Comparison of ENCODE assay signal across 43 mouse cellular contexts in genomic region chr11:105948255-105948654, GRCm38 (mm10). TPM values are rescaled to one million over a fixed set of nuclear protein-coding genes. Genes with fewer than 3 reads are reported as not detected.
DNase-seq lines count a peak whose midpoint lies in the region; ATAC-seq and TF ChIP-seq lines count a peak whose summit lies in the region.
"Had no signal": no experiment of that assay in that cellular context is flagged by ENCODE, and none has a peak within 500 bp of the region (broad histone marks: within the 10 kb centered on the region; RNA-seq: fewer than 3 reads in every experiment).

No protein-coding gene starts in this region.

- H3K79me3 ChIP-seq in C2C12 (ENCODE audit: low read depth), result no peaks in the 10 kb centered on the region

- WGBS in intestine, postnatal 0 days, result 80% methylated on average over 2 of the region's 2 CpGs
- 82% methylated on average over 2 of the region's 2 CpGs for WGBS in intestine, embryonic 16.5 days
- 82% methylated on average over 2 of the region's 2 CpGs for WGBS in embryonic facial prominence, embryonic 10.5 days
- WGBS in lung, postnatal 0 days, result 44% methylated on average over 2 of the region's 2 CpGs

- TF ChIP-seq CTCF in intestine, postnatal 0 days (IDR thresholded peaks at IDR 0.05; ENCODE audit: low read depth), result no peak
- no peak for TF ChIP-seq CTCF in C2C12 (IDR thresholded peaks at IDR 0.05; ENCODE audit: control insufficient read depth, insufficient read depth, insufficient read length)
- TF ChIP-seq CTCF in lung, postnatal 0 days (IDR thresholded peaks at IDR 0.05), result no peak

- DNase-seq in embryonic facial prominence, embryonic 10.5 days (ENCODE audit: low spot score), result no peak
- DNase-seq in kidney, adult 11 months, result no peak
- no peak for DNase-seq in lung, postnatal 0 days (ENCODE audit: low spot score)
- DNase-seq in MN1 (ENCODE audit: low spot score), result no peak
- DNase-seq: adrenal gland, adult 2 months; B cell, adult 2 months; cerebellum, adult 8-10 months; cerebellum, postnatal 25 days; gastrocnemius, postnatal 36 days; heart, postnatal 4 days; kidney, adult 2 months; kidney, postnatal 36 days; left cerebral cortex, postnatal 4 days; liver; lung, adult 2 months; lung, postnatal 14 days; right cerebral cortex, postnatal 25 days; thymus, adult 18-20 months; thymus, postnatal 36 days had no signal

- peak overlapping the region; percentile 66 for H3K27ac ChIP-seq in intestine, postnatal 0 days (ENCODE audit: low read depth, low read length)
- H3K27ac ChIP-seq in intestine, embryonic 16.5 days (ENCODE audit: low read length), result no peak overlapping the region
- peak overlapping the region; percentile 19; the same call in 1 of the 2 replicates for H3K27ac ChIP-seq in embryonic facial prominence, embryonic 10.5 days (replicated peaks)
- no peak overlapping the region for H3K27ac ChIP-seq in lung, postnatal 0 days (ENCODE audit: low read length)
- H3K27ac ChIP-seq: embryonic facial prominence, embryonic 12.5 days; forebrain, embryonic 13.5 days; heart, adult 2 months; hindbrain, embryonic 14.5 days; layer of hippocampus, adult 2 months; left cerebral cortex, adult 2 months; liver, embryonic 14.5 days; neural tube, embryonic 13.5 days; stomach, postnatal 0 days had no signal

- no peaks in the 10 kb centered on the region for H3K9me3 ChIP-seq in intestine, postnatal 0 days (ENCODE audit: control insufficient read depth)
- H3K9me3 ChIP-seq in intestine, embryonic 16.5 days (ENCODE audit: control insufficient read depth, low read length), result no peaks in the 10 kb centered on the region
- no peaks in the 10 kb centered on the region for H3K9me3 ChIP-seq in embryonic facial prominence, embryonic 10.5 days
- no peaks in the 10 kb centered on the region for H3K9me3 ChIP-seq in lung, postnatal 0 days (ENCODE audit: low read length)
- H3K9me3 ChIP-seq: embryonic facial prominence, embryonic 12.5 days; forebrain, embryonic 13.5 days; G1E; heart, embryonic 12.5 days; neural tube, embryonic 13.5 days had no signal

- TF ChIP-seq EP300 in lung, postnatal 0 days (IDR thresholded peaks at IDR 0.05), result no peak

- no peak overlapping the region for H3K4me3 ChIP-seq in intestine, postnatal 0 days (ENCODE audit: low read depth, low read length)
- H3K4me3 ChIP-seq in intestine, embryonic 16.5 days (ENCODE audit: low read length), result no peak overlapping the region
- H3K4me3 ChIP-seq in C2C12 (ENCODE audit: insufficient read depth, poor library complexity, severe bottlenecking), result no peak overlapping the region
- no peak overlapping the region for H3K4me3 ChIP-seq in embryonic facial prominence, embryonic 10.5 days
- H3K4me3 ChIP-seq in lung, postnatal 0 days (ENCODE audit: low read depth, low read length), result no peak overlapping the region
- H3K4me3 ChIP-seq: embryonic facial prominence, embryonic 12.5 days; erythroblast, embryonic 14.5 days; forebrain, embryonic 13.5 days; heart, adult 2 months; heart, embryonic 12.5 days; layer of hippocampus, adult 2 months; left cerebral cortex, adult 2 months; neural tube, embryonic 13.5 days had no signal

- H3ac ChIP-seq in C2C12 (ENCODE audit: control insufficient read depth, insufficient read length, low read depth), result peak overlapping the region; percentile 36

- H3K36me3 ChIP-seq in intestine, postnatal 0 days (ENCODE audit: control insufficient read depth, insufficient read depth), result no peaks in the 10 kb centered on the region
- no peaks in the 10 kb centered on the region for H3K36me3 ChIP-seq in intestine, embryonic 16.5 days (ENCODE audit: control insufficient read depth, insufficient read depth, low read length)
- no peaks in the 10 kb centered on the region for H3K36me3 ChIP-seq in C2C12 (ENCODE audit: control insufficient read depth, insufficient read depth)
- no peaks in the 10 kb centered on the region for H3K36me3 ChIP-seq in embryonic facial prominence, embryonic 10.5 days (replicated peaks)
- H3K36me3 ChIP-seq in lung, postnatal 0 days (ENCODE audit: insufficient read depth, low read length), result no peaks in the 10 kb centered on the region
- H3K36me3 ChIP-seq: embryonic facial prominence, embryonic 12.5 days; G1E; heart, embryonic 12.5 days; neural tube, embryonic 13.5 days had no signal

- H3K4me1 ChIP-seq in intestine, postnatal 0 days (replicated peaks; ENCODE audit: control insufficient read depth, insufficient read depth, low read length), result peaks cover 11% of the 10 kb centered on the region
- peaks cover 15% of the 10 kb centered on the region for H3K4me1 ChIP-seq in intestine, embryonic 16.5 days (ENCODE audit: control insufficient read depth, insufficient read depth, low read length)
- H3K4me1 ChIP-seq in embryonic facial prominence, embryonic 10.5 days, result peaks cover 45% of the 10 kb centered on the region
- H3K4me1 ChIP-seq in lung, postnatal 0 days (ENCODE audit: insufficient read depth, low read depth, low read length), result peaks cover 22% of the 10 kb centered on the region; the same call in 1 of the 2 replicates

- H3K9ac ChIP-seq in intestine, postnatal 0 days (ENCODE audit: low read depth, low read length), result peak overlapping the region; percentile 31; the same call in 1 of the 2 replicates
- no peak overlapping the region for H3K9ac ChIP-seq in intestine, embryonic 16.5 days (ENCODE audit: low read depth, low read length)
- no peak overlapping the region for H3K9ac ChIP-seq in lung, postnatal 0 days (replicated peaks; ENCODE audit: low read depth)
- H3K9ac ChIP-seq: embryonic facial prominence, embryonic 12.5 days; forebrain, embryonic 13.5 days; heart, embryonic 12.5 days; hindbrain, embryonic 14.5 days; liver, embryonic 14.5 days; neural tube, embryonic 13.5 days had no signal

- ATAC-seq in intestine, postnatal 0 days, result no peak
- ATAC-seq in intestine, embryonic 16.5 days, result no peak
- peak; percentile 25 to 39; a peak in 3 of 4 replicates for ATAC-seq in hematopoietic stem cell, adult 5-6 weeks (replicated peaks in 1 of 2; ENCODE audit: insufficient read depth in 1 of 2, low FRiP score in 2 of 2, low TSS enrichment in 1 of 2, low read depth in 1 of 2, poor library complexity in 2 of 2, severe bottlenecking in 2 of 2)
- ATAC-seq in lung, postnatal 0 days, result no peak
- ATAC-seq: activated CD4-positive, CD25-positive, alpha-beta regulatory T cell, adult 4 months; forebrain, embryonic 13.5 days; midbrain, embryonic 16.5 days had no signal

- H3K79me2 ChIP-seq in C2C12 (ENCODE audit: control insufficient read depth, insufficient read depth), result no peaks in the 10 kb centered on the region

- H3K4me2 ChIP-seq in intestine, postnatal 0 days (replicated peaks; ENCODE audit: low read depth), result no peak overlapping the region
- H3K4me2 ChIP-seq in intestine, embryonic 16.5 days (ENCODE audit: low read depth, low read length), result no peak overlapping the region
- no peak overlapping the region for H3K4me2 ChIP-seq in lung, postnatal 0 days (replicated peaks; ENCODE audit: low read depth, low read length)
- H3K4me2 ChIP-seq: embryonic facial prominence, embryonic 12.5 days; forebrain, embryonic 13.5 days; heart, embryonic 12.5 days; hindbrain, embryonic 14.5 days; midbrain, embryonic 11.5 days; neural tube, embryonic 13.5 days had no signal

- no peaks in the 10 kb centered on the region for H3K27me3 ChIP-seq in intestine, postnatal 0 days (replicated peaks; ENCODE audit: control insufficient read depth, insufficient read depth, low read length)
- H3K27me3 ChIP-seq in intestine, embryonic 16.5 days (replicated peaks; ENCODE audit: control insufficient read depth, insufficient read depth, low read length), result peaks cover 4% of the 10 kb centered on the region; the same call in 1 of the 2 replicates
- H3K27me3 ChIP-seq in C2C12 (ENCODE audit: control insufficient read depth, insufficient read depth, insufficient read length), result no peaks in the 10 kb centered on the region
- H3K27me3 ChIP-seq in embryonic facial prominence, embryonic 10.5 days (replicated peaks; ENCODE audit: low read depth, poor library complexity, severe bottlenecking), result peaks cover 36% of the 10 kb centered on the region
- no peaks in the 10 kb centered on the region for H3K27me3 ChIP-seq in lung, postnatal 0 days (replicated peaks; ENCODE audit: insufficient read depth, low read length)

RNA-seq across cellular contexts. Expression of gene Cyb561, which starts 4.9 kb away (rescaled TPM):
- 48.3 and 50.3 TPM in 2 replicates for polyA plus RNA-seq in intestine, postnatal 0 days (2015; fragmentation: Nextera tagmentation; extraction: Ambion mirVana)
- 43.9 and 46.5 TPM in 2 replicates for polyA plus RNA-seq in intestine, embryonic 16.5 days (2015; fragmentation: Nextera tagmentation; extraction: Ambion mirVana)
- polyA plus RNA-seq in C2C12 (2012; fragmentation: generic; extraction: Trizol), result 2.7 TPM
- 13.2 and 14.0 TPM in 2 replicates for polyA plus RNA-seq in embryonic facial prominence, embryonic 10.5 days (2016; fragmentation: Nextera tagmentation; extraction: Ambion mirVana)
- 1.2 and 2.2 TPM in 2 replicates for total RNA-seq in hematopoietic stem cell, adult 5-6 weeks (2017)
- 70.5 and 72.2 TPM in 2 replicates for polyA plus RNA-seq in lung, postnatal 0 days (2015; fragmentation: Nextera tagmentation; extraction: Ambion mirVana)
- total RNA-seq: megakaryocyte, adult 5-6 weeks had no signal
- polyA plus RNA-seq: G1E had no signal

RNA-seq across cellular contexts. Expression of gene Ace, which starts 19.5 kb away (rescaled TPM):
- polyA plus RNA-seq in intestine, postnatal 0 days (2015; fragmentation: Nextera tagmentation; extraction: Ambion mirVana), result 222 and 231 TPM in 2 replicates
- polyA plus RNA-seq in intestine, embryonic 16.5 days (2015; fragmentation: Nextera tagmentation; extraction: Ambion mirVana), result 18.6 and 41.2 TPM in 2 replicates
- 1.3 TPM for polyA plus RNA-seq in C2C12 (2012; fragmentation: generic; extraction: Trizol)
- polyA plus RNA-seq in embryonic facial prominence, embryonic 10.5 days (2016; fragmentation: Nextera tagmentation; extraction: Ambion mirVana), result 0.45 and 0.50 TPM in 2 replicates
- 0.20 and 0.56 TPM in 2 replicates for total RNA-seq in hematopoietic stem cell, adult 5-6 weeks (2017)
- 73.6 and 74.6 TPM in 2 replicates for polyA plus RNA-seq in lung, postnatal 0 days (2015; fragmentation: Nextera tagmentation; extraction: Ambion mirVana)
- total RNA-seq: G1E had no signal
- polyA plus RNA-seq: erythroblast, embryonic 14.5 days; G1E had no signal

RNA-seq across cellular contexts. Expression of gene Ace3, which starts 46.2 kb away (rescaled TPM):
- polyA plus RNA-seq in intestine, postnatal 0 days (2015; fragmentation: Nextera tagmentation; extraction: Ambion mirVana), result not detected in 2 replicates
- 0.07 TPM in 1 of 2 replicates, not detected in the other for polyA plus RNA-seq in intestine, embryonic 16.5 days (2015; fragmentation: Nextera tagmentation; extraction: Ambion mirVana)
- polyA plus RNA-seq in C2C12 (2012; fragmentation: generic; extraction: Trizol), result not detected
- not detected in 2 replicates for polyA plus RNA-seq in embryonic facial prominence, embryonic 10.5 days (2016; fragmentation: Nextera tagmentation; extraction: Ambion mirVana)
- not detected in 2 replicates for total RNA-seq in hematopoietic stem cell, adult 5-6 weeks (2017)
- polyA plus RNA-seq in lung, postnatal 0 days (2015; fragmentation: Nextera tagmentation; extraction: Ambion mirVana), result 2.0 and 2.1 TPM in 2 replicates
- total RNA-seq: adrenal gland, adult 2 months; G1E; gastrocnemius, postnatal 36 days; heart, adult 2 months; heart, postnatal 4 days; layer of hippocampus, adult 2 months; layer of hippocampus, postnatal 14 days; left cerebral cortex, adult 2 months; left cerebral cortex, postnatal 4 days; megakaryocyte, adult 5-6 weeks had no signal
- polyA plus RNA-seq: activated CD4-positive, CD25-positive, alpha-beta regulatory T cell, adult 4 months; adrenal gland, adult 2 months; embryonic facial prominence, embryonic 12.5 days; erythroblast, embryonic 14.5 days; forebrain, embryonic 13.5 days; G1E; heart, adult 2 months; heart, embryonic 12.5 days; heart, postnatal 0 days; hindbrain, embryonic 14.5 days; kidney, embryonic 16.5 days; liver, embryonic 14.5 days; midbrain, embryonic 11.5 days; midbrain, embryonic 16.5 days; neural tube, embryonic 13.5 days; spleen, adult 2 months; stomach, postnatal 0 days had no signal

RNA-seq across cellular contexts. Expression of gene Kcnh6, which starts 59.7 kb away (rescaled TPM):
- 0.94 and 1.6 TPM in 2 replicates for polyA plus RNA-seq in intestine, postnatal 0 days (2015; fragmentation: Nextera tagmentation; extraction: Ambion mirVana)
- polyA plus RNA-seq in intestine, embryonic 16.5 days (2015; fragmentation: Nextera tagmentation; extraction: Ambion mirVana), result 2.1 and 2.6 TPM in 2 replicates
- not detected for polyA plus RNA-seq in C2C12 (2012; fragmentation: generic; extraction: Trizol)
- 0.30 and 0.48 TPM in 2 replicates for polyA plus RNA-seq in embryonic facial prominence, embryonic 10.5 days (2016; fragmentation: Nextera tagmentation; extraction: Ambion mirVana)
- total RNA-seq in hematopoietic stem cell, adult 5-6 weeks (2017), result 0.50 TPM in 1 of 2 replicates, not detected in the other
- 0.14 and 0.32 TPM in 2 replicates for polyA plus RNA-seq in lung, postnatal 0 days (2015; fragmentation: Nextera tagmentation; extraction: Ambion mirVana)
- total RNA-seq: G1E; gastrocnemius, postnatal 36 days; heart, adult 2 months had no signal
- polyA plus RNA-seq: activated CD4-positive, CD25-positive, alpha-beta regulatory T cell, adult 4 months; erythroblast, embryonic 14.5 days; G1E; heart, embryonic 12.5 days had no signal

Comparison
In these comparisons a context has a peak if more than half of its experiments do, and no peak if none do; other contexts are left out.
1. H3K27ac ChIP-seq: peak in intestine, postnatal 0 days (single experiment) and embryonic facial prominence, embryonic 10.5 days (single experiment); none in intestine, embryonic 16.5 days (single experiment) and lung, postnatal 0 days (single experiment).
2. ATAC-seq: peak in hematopoietic stem cell, adult 5-6 weeks (2 of 2); none in intestine, postnatal 0 days (single experiment), intestine, embryonic 16.5 days (single experiment) and lung, postnatal 0 days (single experiment).